In the genomic region with DNA sequence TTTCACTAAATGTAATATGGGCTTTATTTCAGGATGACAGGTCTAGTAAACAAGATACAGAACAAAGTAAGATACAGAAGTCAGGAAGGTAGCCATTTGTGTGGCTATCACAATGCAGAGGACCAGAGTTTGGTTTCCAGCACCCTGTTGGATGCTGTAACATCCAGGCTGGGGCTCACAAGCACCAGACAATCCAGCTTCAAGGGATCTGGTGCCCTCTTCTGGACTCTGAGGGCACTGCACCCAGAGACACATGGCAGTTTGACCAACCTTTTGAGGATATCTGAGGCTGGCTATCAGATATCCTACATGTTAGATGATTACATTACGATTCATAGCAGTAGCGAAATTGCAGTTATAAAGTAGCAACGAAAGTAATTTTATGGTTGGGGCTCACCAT, we compare ENCODE assay signal across 11 mouse cellular contexts. TPM values are rescaled to one million over a fixed set of nuclear protein-coding genes. Genes with fewer than 3 reads are reported as not detected.
DNase-seq lines count a peak whose midpoint lies in the region; ATAC-seq and TF ChIP-seq lines count a peak whose summit lies in the region.
"Had no signal": no experiment of that assay in that cellular context is flagged by ENCODE, and none has a peak within 500 bp of the region (broad histone marks: within the 10 kb centered on the region; RNA-seq: fewer than 3 reads in every experiment).

No protein-coding gene starts in this region.

- 75% methylated on average over 3 of the region's 3 CpGs for WGBS in liver, embryonic 14.5 days (ENCODE audit: insufficient replicate concordance)
- WGBS in forebrain, embryonic 15.5 days = 92% methylated on average over 3 of the region's 3 CpGs

- H3K27ac ChIP-seq in left cerebral cortex, adult 2 months = no peak overlapping the region
- H3K27ac ChIP-seq in liver, embryonic 14.5 days = no peak overlapping the region
- no peak overlapping the region for H3K27ac ChIP-seq in forebrain, embryonic 15.5 days (replicated peaks)

- H3K27me3 ChIP-seq in liver, embryonic 14.5 days (ENCODE audit: control insufficient read depth, insufficient read depth, low read length) = no peaks in the 10 kb centered on the region
- H3K27me3 ChIP-seq in forebrain, embryonic 15.5 days = no peaks in the 10 kb centered on the region

- no peak for DNase-seq in left cerebral cortex, adult 2 months (ENCODE audit: extremely low spot score in 1 of 2, low spot score in 2 of 2)
- DNase-seq in left cerebral cortex, postnatal 36 days (ENCODE audit: low spot score in 2 of 2) = no peak
- DNase-seq in B cell, adult 2 months = peak; percentile 31 to 35
- peak; percentile 62 for DNase-seq in ES-CJ7 (ENCODE audit: low read depth, low spot score)
- no peak for DNase-seq in liver, embryonic 14.5 days (ENCODE audit: low read depth in 3 of 3, low spot score in 3 of 3)
- no peak for DNase-seq in ovary, postnatal 14 days (ENCODE audit: low spot score)
- DNase-seq: adrenal gland, adult 2 months; cerebellum, adult 9-11 months; right cerebral cortex, adult 18-20 months had no signal

- no peaks in the 10 kb centered on the region for H3K4me1 ChIP-seq in liver, embryonic 14.5 days (replicated peaks; ENCODE audit: control insufficient read depth in 2 of 2, insufficient read depth in 2 of 2, low read length in 1 of 2)
- no peaks in the 10 kb centered on the region for H3K4me1 ChIP-seq in forebrain, embryonic 15.5 days

- peaks cover 2% of the 10 kb centered on the region; the same call in 1 of the 2 replicates for H3K9me3 ChIP-seq in liver, embryonic 14.5 days (ENCODE audit: control insufficient read depth, low read length)
- no peaks in the 10 kb centered on the region for H3K9me3 ChIP-seq in forebrain, embryonic 15.5 days

- H3K9ac ChIP-seq in liver, embryonic 14.5 days (replicated peaks) = no peak overlapping the region
- H3K9ac ChIP-seq in forebrain, embryonic 15.5 days (replicated peaks) = no peak overlapping the region

- intact Hi-C loops in left cerebral cortex, adult 2 months (cut with DNase I) = loop anchor here (2.0 to 5.0 kb wide), 2 partner anchors 95 to 198 kb away; no protein-coding TSS in a partner anchor
- intact Hi-C loops in left cerebral cortex, postnatal 36 days (cut with DNase I) = loop anchor here (2.0 kb wide), 1 partner anchor 93 kb away; no protein-coding TSS in a partner anchor

- H3K36me3 ChIP-seq in liver, embryonic 14.5 days (replicated peaks; ENCODE audit: control insufficient read depth, insufficient read depth, low read depth) = peaks cover 5% of the 10 kb centered on the region; the same call in 1 of the 2 replicates
- H3K36me3 ChIP-seq in forebrain, embryonic 15.5 days = peaks cover 3% of the 10 kb centered on the region; the same call in 1 of the 2 replicates

- TF ChIP-seq CTCF in left cerebral cortex, adult 2 months (IDR thresholded peaks at IDR 0.05) = peak; percentile 22
- TF ChIP-seq CTCF in liver, embryonic 14.5 days (IDR thresholded peaks at IDR 0.05; ENCODE audit: low read depth) = peak; percentile 85

- TF ChIP-seq EP300 in liver, embryonic 14.5 days (IDR thresholded peaks at IDR 0.05; ENCODE audit: low read depth) = no peak

- no peak for ATAC-seq in liver, embryonic 14.5 days (ENCODE audit: insufficient read depth)
- no peak for ATAC-seq in forebrain, embryonic 15.5 days (replicated peaks)

- H3K4me3 ChIP-seq in left cerebral cortex, adult 2 months = no peak overlapping the region
- H3K4me3 ChIP-seq in liver, embryonic 14.5 days (ENCODE audit: insufficient read depth in 1 of 2, low read depth in 2 of 2, low read length in 2 of 2) = no peak overlapping the region
- no peak overlapping the region for H3K4me3 ChIP-seq in forebrain, embryonic 15.5 days

- H3K4me2 ChIP-seq in liver, embryonic 14.5 days (ENCODE audit: low read depth) = no peak overlapping the region
- H3K4me2 ChIP-seq in forebrain, embryonic 15.5 days (replicated peaks) = no peak overlapping the region
- H3K4me2 ChIP-seq: heart, embryonic 11.5 days had no signal

RNA-seq across cellular contexts. Expression of a gene that starts 14.8 kb away (rescaled TPM):
- 10 to 100 TPM; 95.4 to 99.5 TPM for total RNA-seq in left cerebral cortex, adult 2 months (2021)
- 100 to 1,000 TPM in 1 of 2 experiments, 10 to 100 TPM in 1; 97.9 to 101 TPM for total RNA-seq in left cerebral cortex, postnatal 36 days (2021)
- 40.9 and 64.4 TPM in 2 replicates for polyA plus RNA-seq in liver, embryonic 14.5 days (2012; rRNA removed)
- polyA plus RNA-seq in liver, embryonic 14.5 days (2014; fragmentation: Nextera tagmentation; extraction: Ambion mirVana) = 95.7 and 95.8 TPM in 2 replicates
- polyA plus RNA-seq in forebrain, embryonic 15.5 days (2015; fragmentation: Nextera tagmentation; extraction: Ambion mirVana) = 100 and 115 TPM in 2 replicates

RNA-seq across cellular contexts. Expression of a gene that starts 29.4 kb away (rescaled TPM):
- total RNA-seq in left cerebral cortex, adult 2 months (2021) = 10 to 100 TPM; 32.1 to 36.1 TPM
- 10 to 100 TPM; 35.2 to 36.5 TPM for total RNA-seq in left cerebral cortex, postnatal 36 days (2021)
- 16.9 and 19.7 TPM in 2 replicates for polyA plus RNA-seq in liver, embryonic 14.5 days (2012; rRNA removed)
- polyA plus RNA-seq in liver, embryonic 14.5 days (2014; fragmentation: Nextera tagmentation; extraction: Ambion mirVana) = 56.1 and 60.9 TPM in 2 replicates
- 104 and 105 TPM in 2 replicates for polyA plus RNA-seq in forebrain, embryonic 15.5 days (2015; fragmentation: Nextera tagmentation; extraction: Ambion mirVana)

RNA-seq across cellular contexts. Expression of a gene that starts 29.6 kb away (rescaled TPM):
- total RNA-seq in left cerebral cortex, adult 2 months (2021) = 1 to 10 TPM; 9.3 to 9.4 TPM
- total RNA-seq in left cerebral cortex, postnatal 36 days (2021) = 10 to 100 TPM; 11.0 to 12.0 TPM
- 10.5 and 16.0 TPM in 2 replicates for polyA plus RNA-seq in liver, embryonic 14.5 days (2012; rRNA removed)
- polyA plus RNA-seq in liver, embryonic 14.5 days (2014; fragmentation: Nextera tagmentation; extraction: Ambion mirVana) = 16.4 and 19.3 TPM in 2 replicates
- 23.1 and 25.3 TPM in 2 replicates for polyA plus RNA-seq in forebrain, embryonic 15.5 days (2015; fragmentation: Nextera tagmentation; extraction: Ambion mirVana)

Comparison
In these comparisons a context has a peak if more than half of its experiments do, and no peak if none do; other contexts are left out.
1. DNase-seq: peak in B cell, adult 2 months (2 of 2) and ES-CJ7 (single experiment); none in left cerebral cortex, adult 2 months (0 of 2), left cerebral cortex, postnatal 36 days (0 of 2), liver, embryonic 14.5 days (0 of 3) and ovary, postnatal 14 days (single experiment).